Mouse (Mus musculus) thymus, adult 2 months (tissue): Measurements from ENCODE around the gene Mapk1.

Source experiments
- CTCF ChIP-seq: fragments of 200-500 bp; IDR thresholded peaks from 2 replicates; pipeline ENCODE4 v1.5.1; 2012; ENCODE audit warnings: mild to moderate bottlenecking, control low read depth, low read length, moderate library complexity, borderline replicate concordance; ENCODE audit not compliant: control insufficient read depth, poor library complexity, insufficient read depth; ENCODE audit errors: extremely low read depth
- POLR2A ChIP-seq: fragments of 200-500 bp; IDR thresholded peaks from 2 replicates; pipeline ENCODE4 v1.6.1; 2012; ENCODE audit warnings: mild to moderate bottlenecking, low read length, control low read depth, moderate library complexity; ENCODE audit not compliant: control insufficient read depth, poor library complexity, insufficient read depth; ENCODE audit errors: extremely low read depth

DNA sequence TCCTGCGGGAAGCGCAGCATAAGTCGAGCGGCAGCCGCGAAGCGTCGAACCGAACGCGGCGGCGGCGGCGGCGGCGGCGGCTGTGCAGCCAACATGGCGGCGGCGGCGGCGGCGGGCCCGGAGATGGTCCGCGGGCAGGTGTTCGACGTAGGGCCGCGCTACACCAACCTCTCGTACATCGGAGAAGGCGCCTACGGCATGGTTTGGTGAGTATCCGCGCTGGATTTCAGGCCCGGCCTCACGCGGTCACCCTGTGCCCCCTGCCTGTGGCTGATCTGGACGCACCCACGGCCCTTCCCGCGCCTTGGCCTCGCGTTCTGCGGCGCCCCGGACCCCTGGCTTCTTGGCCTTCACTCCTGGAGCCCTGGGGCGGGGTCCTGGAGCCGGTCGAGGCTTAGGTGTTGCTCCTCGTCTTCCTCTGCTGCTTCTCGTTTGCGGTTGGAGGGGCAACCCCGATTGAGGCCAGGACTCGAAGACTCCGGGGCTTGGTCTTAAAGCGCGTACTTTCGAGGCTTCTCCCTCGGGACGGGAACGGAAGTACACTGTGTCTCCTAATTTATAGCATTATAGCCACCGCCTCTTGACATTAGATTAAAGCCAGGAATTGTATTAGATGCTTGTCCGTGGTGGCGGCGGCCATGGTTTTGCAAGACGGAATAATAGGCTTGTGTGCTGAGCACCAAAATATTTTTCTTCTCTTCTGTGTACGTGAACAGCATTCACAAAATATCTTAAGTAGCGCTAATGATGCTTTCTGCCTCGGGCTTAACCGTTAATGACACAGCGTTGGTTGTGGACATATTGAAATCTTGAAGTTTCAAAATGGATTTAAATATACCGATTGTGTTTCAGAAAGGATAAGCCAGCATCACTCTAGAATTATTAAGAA lies 596 bp downstream of the Mapk1 start:
- TF ChIP-seq CTCF = 0 out of 2 replicates have a peak, but pooled peaks have one; percentile 7
- TF ChIP-seq POLR2A = no peak
